11 mouse cellular contexts compared by ENCODE assay signal in genomic region chr17:47506042-47506441, GRCm38 (mm10). TPM values are rescaled to one million over a fixed set of nuclear protein-coding genes. Genes with fewer than 3 reads are reported as not detected.
DNase-seq lines count a peak whose midpoint lies in the region; ATAC-seq and TF ChIP-seq lines count a peak whose summit lies in the region.
"Had no signal": no experiment of that assay in that cellular context is flagged by ENCODE, and none has a peak within 500 bp of the region (broad histone marks: within the 10 kb centered on the region; RNA-seq: fewer than 3 reads in every experiment).

No protein-coding gene starts in this region.

- H3K27ac ChIP-seq in kidney, adult 2 months (ENCODE audit: insufficient read depth, low read depth, low read length): 0 out of 2 replicates have a peak overlapping the region, but pooled peaks have one; percentile 15
- no peak overlapping the region for H3K27ac ChIP-seq in kidney, embryonic 15.5 days
- H3K27ac ChIP-seq in brown adipose tissue, adult 24 weeks (replicated peaks; ENCODE audit: low read depth, low read length): peak overlapping the region; percentile 29; the same call in 1 of the 2 replicates
- H3K27ac ChIP-seq in liver, embryonic 14.5 days: no peak overlapping the region

- TF ChIP-seq POLR2A in kidney, adult 2 months (IDR thresholded peaks at IDR 0.05; ENCODE audit: low read depth, low read length): no peak

- ATAC-seq in kidney, embryonic 15.5 days (replicated peaks; ENCODE audit: low FRiP score): no peak
- no peak for ATAC-seq in liver, embryonic 14.5 days (ENCODE audit: insufficient read depth)
- no peak for ATAC-seq in monocyte, adult 5-6 weeks (replicated peaks; ENCODE audit: insufficient number of reproducible peaks, low FRiP score, low TSS enrichment, poor library complexity, severe bottlenecking)

- TF ChIP-seq EP300 in liver, embryonic 14.5 days (IDR thresholded peaks at IDR 0.05; ENCODE audit: low read depth): no peak

- no peaks in the 10 kb centered on the region for H3K27me3 ChIP-seq in kidney, adult 2 months (replicated peaks; ENCODE audit: control insufficient read depth, insufficient read depth, low read length)
- H3K27me3 ChIP-seq in kidney, embryonic 15.5 days: no peaks in the 10 kb centered on the region
- no peaks in the 10 kb centered on the region for H3K27me3 ChIP-seq in E14TG2a.4 (ENCODE audit: insufficient read depth, low read length)
- H3K27me3 ChIP-seq in liver, embryonic 14.5 days (ENCODE audit: control insufficient read depth, insufficient read depth, low read length): no peaks in the 10 kb centered on the region

- 78% methylated on average over 1 of the region's 1 CpGs for WGBS in kidney, adult 2 months
- 90% methylated on average over 1 of the region's 1 CpGs for WGBS in kidney, embryonic 15.5 days
- 65% methylated on average over 1 of the region's 1 CpGs for WGBS in liver, embryonic 14.5 days (ENCODE audit: insufficient replicate concordance)

- H3K4me1 ChIP-seq in kidney, adult 2 months (ENCODE audit: control insufficient read depth, insufficient read depth, low read length): peaks cover 16% of the 10 kb centered on the region; the same call in 1 of the 2 replicates
- H3K4me1 ChIP-seq in kidney, embryonic 15.5 days: peaks cover 54% of the 10 kb centered on the region
- H3K4me1 ChIP-seq in E14TG2a.4 (replicated peaks; ENCODE audit: low read depth, low read length): peaks cover 84% of the 10 kb centered on the region
- peaks cover 15% of the 10 kb centered on the region for H3K4me1 ChIP-seq in brown adipose tissue, adult 24 weeks (ENCODE audit: control insufficient read depth, insufficient read depth, insufficient read length, low read length)
- peaks cover 36 to 45% of the 10 kb centered on the region in 2 experiments for H3K4me1 ChIP-seq in liver, embryonic 14.5 days (replicated peaks; ENCODE audit: control insufficient read depth in 2 of 2, insufficient read depth in 2 of 2, low read length in 1 of 2)

- no peaks in the 10 kb centered on the region for H3K36me3 ChIP-seq in kidney, adult 2 months (ENCODE audit: control insufficient read depth, insufficient read depth, low read length)
- no peaks in the 10 kb centered on the region for H3K36me3 ChIP-seq in kidney, embryonic 15.5 days
- peaks cover 3% of the 10 kb centered on the region for H3K36me3 ChIP-seq in E14TG2a.4 (ENCODE audit: insufficient read depth, low read length)
- H3K36me3 ChIP-seq in liver, embryonic 14.5 days (replicated peaks; ENCODE audit: control insufficient read depth, insufficient read depth, low read depth): no peaks in the 10 kb centered on the region

- H3K9ac ChIP-seq in kidney, embryonic 15.5 days: no peak overlapping the region
- H3K9ac ChIP-seq in liver, embryonic 14.5 days (replicated peaks): no peak overlapping the region

- H3K4me2 ChIP-seq in kidney, embryonic 15.5 days: no peak overlapping the region
- H3K4me2 ChIP-seq in liver, embryonic 14.5 days (ENCODE audit: low read depth): peak overlapping the region; percentile 88

- no peaks in the 10 kb centered on the region for H3K9me3 ChIP-seq in kidney, embryonic 15.5 days (replicated peaks)
- H3K9me3 ChIP-seq in E14TG2a.4 (ENCODE audit: low read length): no peaks in the 10 kb centered on the region
- no peaks in the 10 kb centered on the region for H3K9me3 ChIP-seq in liver, embryonic 14.5 days (ENCODE audit: control insufficient read depth, low read length)

- no peak for TF ChIP-seq CTCF in kidney, adult 2 months (conservative IDR thresholded peaks at IDR 0.05; ENCODE audit: insufficient read depth, insufficient read length, low read depth, low read length)
- no peak for TF ChIP-seq CTCF in E14TG2a.4 (conservative IDR thresholded peaks at IDR 0.05; ENCODE audit: low read length)
- no peak for TF ChIP-seq CTCF in liver, embryonic 14.5 days (IDR thresholded peaks at IDR 0.05; ENCODE audit: low read depth)

- no peak for DNase-seq in kidney, adult 2 months
- no peak for DNase-seq in liver, embryonic 14.5 days (ENCODE audit: low read depth in 3 of 3, low spot score in 3 of 3)
- DNase-seq in embryo, embryonic 9.5 days (ENCODE audit: extremely low spot score): no peak
- DNase-seq: adrenal gland, postnatal 10 days; cerebellum, adult 8-10 months; gastrocnemius, postnatal 14 days; kidney, adult 11 months had no signal

- peak overlapping the region; percentile 8; the same call in 1 of the 2 replicates for H3K4me3 ChIP-seq in kidney, adult 2 months (ENCODE audit: insufficient read depth, low read depth, low read length)
- no peak overlapping the region for H3K4me3 ChIP-seq in kidney, embryonic 15.5 days (replicated peaks)
- peak overlapping the region; percentile 77 for H3K4me3 ChIP-seq in E14TG2a.4 (replicated peaks; ENCODE audit: low read length)
- H3K4me3 ChIP-seq in brown adipose tissue, adult 24 weeks (ENCODE audit: insufficient read depth, low read depth, low read length): peak overlapping the region; percentile 64; the same call in 1 of the 2 replicates
- no peak overlapping the region for H3K4me3 ChIP-seq in liver, embryonic 14.5 days (ENCODE audit: insufficient read depth in 1 of 2, low read depth in 2 of 2, low read length in 2 of 2)

RNA-seq across cellular contexts. Expression of gene Ccnd3, which starts 1.2 kb away (rescaled TPM):
- polyA plus RNA-seq in kidney, adult 2 months (2012; rRNA removed): 148 and 152 TPM in 2 replicates
- 272 and 294 TPM in 2 replicates for polyA plus RNA-seq in kidney, embryonic 15.5 days (2015; fragmentation: Nextera tagmentation; extraction: Ambion mirVana)
- 40.4 and 48.4 TPM in 2 replicates for polyA plus RNA-seq in brown adipose tissue, adult 24 weeks (2012; ENCODE audit: insufficient read depth, insufficient read length, missing spikeins)
- polyA plus RNA-seq in liver, embryonic 14.5 days (2012; rRNA removed): 195 and 227 TPM in 2 replicates
- 379 and 451 TPM in 2 replicates for polyA plus RNA-seq in liver, embryonic 14.5 days (2014; fragmentation: Nextera tagmentation; extraction: Ambion mirVana)
- 152 to 227 TPM (median 161 TPM) in 3 replicates for total RNA-seq in monocyte, adult 5-6 weeks (2017)

RNA-seq across cellular contexts. Expression of gene Taf8, which starts 4.0 kb away (rescaled TPM):
- polyA plus RNA-seq in kidney, adult 2 months (2012; rRNA removed): 22.9 and 23.7 TPM in 2 replicates
- 32.2 and 37.0 TPM in 2 replicates for polyA plus RNA-seq in kidney, embryonic 15.5 days (2015; fragmentation: Nextera tagmentation; extraction: Ambion mirVana)
- polyA plus RNA-seq in brown adipose tissue, adult 24 weeks (2012; ENCODE audit: insufficient read depth, insufficient read length, missing spikeins): 6.8 and 8.9 TPM in 2 replicates
- polyA plus RNA-seq in liver, embryonic 14.5 days (2012; rRNA removed): 13.8 and 15.5 TPM in 2 replicates
- 10.4 and 11.8 TPM in 2 replicates for polyA plus RNA-seq in liver, embryonic 14.5 days (2014; fragmentation: Nextera tagmentation; extraction: Ambion mirVana)
- 67.5 to 90.9 TPM (median 77.3 TPM) in 3 replicates for total RNA-seq in monocyte, adult 5-6 weeks (2017)

Comparison
In these comparisons a context has a peak if more than half of its experiments do, and no peak if none do; other contexts are left out.
1. H3K27ac ChIP-seq: peak in kidney, adult 2 months (single experiment) and brown adipose tissue, adult 24 weeks (single experiment); none in kidney, embryonic 15.5 days (single experiment) and liver, embryonic 14.5 days (single experiment).
2. H3K4me3 ChIP-seq: peak in kidney, adult 2 months (single experiment), E14TG2a.4 (single experiment) and brown adipose tissue, adult 24 weeks (single experiment); none in kidney, embryonic 15.5 days (single experiment) and liver, embryonic 14.5 days (0 of 2).